Mouse (Mus musculus) ES-E14 (cell line): ENCODE measurements around the gene Crebrf. TPM values are rescaled to one million over a fixed set of nuclear protein-coding genes. Genes with fewer than 3 reads are reported as not detected.

Experiments used
- DNase-seq: peaks from one replicate; pipeline ENCODE4 v3.0.0-alpha.2; 2013; ENCODE audit warnings: low read depth, low spot score
- H3K27ac ChIP-seq: 2 replicates; pipeline ENCODE4 v1.5.1; 2012; ENCODE audit warnings: low read depth, mild to moderate bottlenecking, low read length, moderate library complexity, mixed read lengths; ENCODE audit not compliant: poor library complexity, insufficient read depth, severe bottlenecking
- H3K36me3 ChIP-seq: 2 replicates; pipeline ENCODE4 v1.6.1; 2012; ENCODE audit warnings: mild to moderate bottlenecking, low read length, moderate library complexity, mixed read lengths; ENCODE audit not compliant: control insufficient read depth, poor library complexity, insufficient read depth, severe bottlenecking
- H3K4me1 ChIP-seq, 2 experiments: fragments of 150-350 bp in 1 of 2; sonication (generic) in 1 of 2; 2 replicates each; pipeline ENCODE4 v1.6.1; 2012; ENCODE audit warnings: low read length in 2 of 2, mild to moderate bottlenecking in 1 of 2, mixed read lengths in 1 of 2; ENCODE audit not compliant: control insufficient read depth in 2 of 2, insufficient read depth in 2 of 2, poor library complexity in 1 of 2
- H3K4me3 ChIP-seq, 2 experiments: fragments of 150-350 bp in 1 of 2; sonication (generic) in 1 of 2; 2 replicates each; pipeline ENCODE4 v1.5.1; 2012; ENCODE audit warnings: low read length in 2 of 2, low read depth in 1 of 2, mild to moderate bottlenecking in 1 of 2, mixed read lengths in 1 of 2; ENCODE audit not compliant: insufficient read depth in 1 of 2, poor library complexity in 1 of 2, severe bottlenecking in 1 of 2
- H3K9ac ChIP-seq: 2 replicates; pipeline ENCODE4 v1.6.1; 2012; ENCODE audit warnings: low read depth, mild to moderate bottlenecking, low read length, mixed read lengths; ENCODE audit not compliant: poor library complexity, insufficient read depth, severe bottlenecking
- H3K9me3 ChIP-seq: fragments of 150-350 bp; sonication (generic); 2 replicates; pipeline ENCODE4 v1.6.1; 2012; ENCODE audit warnings: low read depth, mild to moderate bottlenecking, low read length; ENCODE audit not compliant: control insufficient read depth, insufficient read depth
- CHD2 ChIP-seq: IDR thresholded peaks from 2 replicates; pipeline ENCODE4 v1.6.1; 2014; ENCODE audit warnings: mild to moderate bottlenecking, low read depth, low read length, inconsistent platforms
- HCFC1 ChIP-seq: IDR thresholded peaks from 2 replicates; pipeline ENCODE4 v1.6.1; 2012; ENCODE audit warnings: low read length, inconsistent platforms, borderline replicate concordance; ENCODE audit not compliant: insufficient read depth
- MAFK ChIP-seq: IDR thresholded peaks from 2 replicates; pipeline ENCODE4 v1.6.1; 2014; ENCODE audit warnings: mild to moderate bottlenecking, low read depth, low read length, inconsistent platforms; ENCODE audit not compliant: insufficient read depth
- ZC3H11A ChIP-seq: IDR thresholded peaks from 2 replicates; pipeline ENCODE4 v1.6.1; 2012; ENCODE audit warnings: low read depth, mild to moderate bottlenecking, inconsistent platforms, low read length, borderline replicate concordance
- ZNF384 ChIP-seq: IDR thresholded peaks from 2 replicates; pipeline ENCODE4 v1.6.1; 2012; ENCODE audit warnings: low read depth, low read length, inconsistent platforms
- in situ Hi-C, 2 experiments: fragments of 600-800 bp; cut with MboI; formaldehyde crosslinking; loops; one replicate each; pipeline ENCODE4 v1.15.1; 2025; ENCODE audit warnings: low sequenced_read_pairs in 2 of 2, inconsistent platforms in 1 of 2; ENCODE audit not compliant: unreplicated experiment in 2 of 2
- total RNA-seq: library from RNA; depleted of rRNA; stranded (reverse); fragments of 300-350 nt; gene quantifications from 2 replicates; pipeline ENCODE4 v1.2.3, GENCODE M21; 2012

Crebrf gene
- total RNA-seq, 1 experiment = 16.6 TPM

DNA sequence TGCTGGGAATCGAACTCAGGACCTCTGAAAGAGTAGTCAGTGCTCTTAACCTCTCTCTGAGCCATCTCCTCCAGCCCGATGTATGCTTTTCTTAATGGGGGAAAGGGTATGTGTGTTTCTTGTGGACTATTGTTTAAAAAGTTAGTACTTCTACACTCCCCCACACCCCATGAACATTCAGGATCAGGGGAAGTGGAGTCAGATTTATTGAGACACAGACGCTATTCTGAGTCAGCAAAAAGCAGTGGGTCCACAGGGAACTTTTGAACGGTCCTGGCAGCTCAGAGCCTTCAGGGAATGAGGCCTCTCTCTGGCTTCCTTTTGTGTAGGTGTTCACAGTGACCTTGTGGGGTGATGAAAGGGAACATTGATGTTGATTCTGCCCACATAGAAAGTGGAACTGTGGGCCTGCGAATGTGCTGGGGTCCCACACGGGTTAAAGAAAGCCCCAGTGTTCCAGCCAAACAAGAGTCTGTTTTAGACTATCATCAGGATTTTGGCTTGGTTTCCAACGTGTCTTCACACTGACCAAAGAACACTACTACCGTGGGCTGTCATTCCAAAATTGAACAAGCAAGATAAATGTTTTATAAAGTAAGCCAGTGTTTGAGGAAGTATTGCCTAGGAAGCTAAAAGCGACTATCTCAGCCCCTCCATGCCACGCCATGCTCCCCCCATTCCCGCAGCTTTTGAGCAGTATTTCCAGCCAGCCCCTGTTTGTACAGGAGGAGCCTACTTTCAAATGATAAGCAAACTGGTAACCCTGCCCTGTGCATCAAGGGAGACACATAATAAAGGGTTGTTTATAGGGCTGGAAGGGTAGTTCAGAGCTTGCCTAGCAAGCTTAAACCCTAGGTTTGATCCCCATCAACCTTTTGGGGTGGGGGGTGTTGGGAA, 9.7 kb upstream of the Crebrf start:
- H3K9me3 ChIP-seq = no peaks in the 10 kb centered on the region
- H3K36me3 ChIP-seq = no peaks in the 10 kb centered on the region
- TF ChIP-seq ZNF384 (no peak), MAFK (peak; percentile 82), CHD2 (no peak)
- H3K4me3 ChIP-seq = no peak overlapping the region
- H3K4me1 ChIP-seq = peaks cover 6 to 13% of the 10 kb centered on the region in 2 experiments; a peak in 3 of 4 replicates
- no peak overlapping the region for H3K27ac ChIP-seq
- no peak for DNase-seq
- in situ Hi-C loops = no loop called here
- no peak overlapping the region for H3K9ac ChIP-seq

DNA sequence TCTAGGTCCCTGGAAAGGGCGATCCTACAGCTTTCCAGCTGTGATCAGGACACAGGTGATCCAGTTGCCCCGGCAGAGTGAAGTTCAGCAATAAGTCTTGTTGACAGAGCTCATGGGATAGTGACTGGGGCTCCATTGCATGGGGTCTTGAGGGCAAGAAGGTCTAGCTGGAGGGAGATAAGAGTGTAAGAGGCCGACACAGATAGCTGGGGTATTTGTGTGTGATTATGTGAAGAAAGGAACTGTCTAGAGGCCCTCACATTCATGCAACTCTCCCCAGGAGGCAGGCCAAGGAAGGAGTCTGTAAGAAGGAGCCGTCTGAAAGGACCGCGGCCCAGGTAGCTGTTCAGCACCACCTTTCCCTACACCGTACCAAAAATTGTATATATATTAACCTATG, 8.4 kb upstream of the Crebrf start:
- H3K36me3 ChIP-seq = no peaks in the 10 kb centered on the region
- H3K9me3 ChIP-seq = no peaks in the 10 kb centered on the region
- in situ Hi-C loops = no loop called here
- peaks cover 6 to 8% of the 10 kb centered on the region in 2 experiments; a peak in 3 of 4 replicates for H3K4me1 ChIP-seq
- no peak overlapping the region for H3K27ac ChIP-seq
- DNase-seq = no peak
- H3K9ac ChIP-seq = no peak overlapping the region
- TF ChIP-seq ZNF384 (no peak), MAFK (no peak), HCFC1 (no peak), ZC3H11A (no peak), CHD2 (no peak)
- H3K4me3 ChIP-seq = no peak overlapping the region

GRCm38 (mm10) chr17:26708499-26708898, 7.0 kb upstream of the Crebrf start:
- no peaks in the 10 kb centered on the region for H3K36me3 ChIP-seq
- TF ChIP-seq ZNF384 (no peak), CHD2 (no peak), ZC3H11A (no peak), HCFC1 (no peak), MAFK (no peak)
- no peaks in the 10 kb centered on the region for H3K9me3 ChIP-seq
- no peak for DNase-seq
- H3K27ac ChIP-seq = no peak overlapping the region
- H3K4me3 ChIP-seq = no peak overlapping the region
- H3K9ac ChIP-seq = no peak overlapping the region
- H3K4me1 ChIP-seq = peaks cover 3 to 4% of the 10 kb centered on the region in 2 experiments; a peak in 1 of 4 replicates
- in situ Hi-C loops = no loop called here

GRCm38 (mm10) chr17:26708993-26709590, 6.4 kb upstream of the Crebrf start:
- TF ChIP-seq HCFC1 (no peak), ZNF384 (no peak), CHD2 (no peak), ZC3H11A (no peak), MAFK (no peak)
- DNase-seq = no peak
- Histone ChIP-seq H3K36me3 (no peaks in the 10 kb centered on the region), H3K4me3 (no peak overlapping the region), H3K9ac (no peak overlapping the region), H3K27ac (no peak overlapping the region), H3K9me3 (no peaks in the 10 kb centered on the region), H3K4me1 (peaks cover 3 to 4% of the 10 kb centered on the region in 2 experiments; a peak in 1 of 4 replicates)
- in situ Hi-C loops = no loop called here

DNA sequence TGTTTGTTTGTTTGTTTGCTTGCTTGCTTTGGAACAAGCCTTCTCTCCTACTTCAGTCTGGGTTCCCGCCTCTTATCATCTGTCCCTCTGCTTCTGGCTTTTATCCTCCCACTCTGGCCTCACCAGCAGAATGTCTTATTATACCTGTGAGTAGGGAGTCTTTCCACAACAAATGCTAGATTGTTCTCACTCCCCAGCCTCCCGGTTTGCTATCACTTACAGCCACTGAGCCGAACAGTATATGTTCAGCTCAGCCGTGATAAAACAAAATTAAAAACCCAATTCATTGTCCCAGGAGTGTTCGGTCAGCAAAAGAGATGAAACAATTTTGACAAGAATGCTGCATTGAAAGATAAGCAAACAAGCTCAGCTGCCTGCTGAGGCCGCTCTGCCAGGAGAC, 5.4 kb upstream of the Crebrf start:
- DNase-seq = no peak
- H3K9me3 ChIP-seq = no peaks in the 10 kb centered on the region
- no peak overlapping the region for H3K9ac ChIP-seq
- H3K27ac ChIP-seq = no peak overlapping the region
- peaks cover 3 to 4% of the 10 kb centered on the region in 2 experiments; a peak in 1 of 4 replicates for H3K4me1 ChIP-seq
- H3K36me3 ChIP-seq = no peaks in the 10 kb centered on the region
- TF ChIP-seq CHD2 (no peak), ZNF384 (no peak), HCFC1 (no peak), MAFK (no peak), ZC3H11A (no peak)
- in situ Hi-C loops = no loop called here
- H3K4me3 ChIP-seq = no peak overlapping the region
